Mouse (Mus musculus): ENCODE results near the gene Coq5. TPM values are rescaled to one million over a fixed set of nuclear protein-coding genes. Genes with fewer than 3 reads are reported as not detected.
"Not testable (repeated sequence)": the region's sequence is repeated elsewhere in the genome, so short reads cannot be mapped to it uniquely, and the experiment has no call there.

Coq5 gene
- total RNA-seq, 2 experiments from 2014 or later: 39.3 to 39.7 TPM

DNA sequence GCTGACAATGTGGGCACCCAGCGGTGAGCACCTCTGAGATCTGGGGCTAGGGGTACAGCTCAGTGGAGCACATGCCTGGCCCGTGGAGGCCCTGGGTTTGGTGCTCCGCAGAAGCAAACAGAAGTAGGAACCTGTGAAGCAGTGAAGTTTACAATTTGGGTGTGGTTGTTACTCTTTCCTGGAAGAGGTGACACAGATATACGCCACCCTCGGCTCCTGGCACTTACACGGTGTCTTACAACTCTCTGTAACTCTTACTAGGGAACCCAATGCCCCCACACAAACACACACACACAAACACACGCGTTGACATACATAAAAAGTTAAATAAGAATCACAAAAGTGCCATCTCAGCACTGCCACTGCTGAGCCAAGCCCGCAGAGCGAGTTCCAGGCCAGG is 16.9 kb downstream of the Coq5 start:
- DNase-seq (ENCODE audit: low spot score in 2 of 2): no peak
- intact Hi-C loops (cut with DNase I): loop anchor here (2.0 kb wide), 1 partner anchor 14 kb away; no protein-coding TSS in a partner anchor

DNA sequence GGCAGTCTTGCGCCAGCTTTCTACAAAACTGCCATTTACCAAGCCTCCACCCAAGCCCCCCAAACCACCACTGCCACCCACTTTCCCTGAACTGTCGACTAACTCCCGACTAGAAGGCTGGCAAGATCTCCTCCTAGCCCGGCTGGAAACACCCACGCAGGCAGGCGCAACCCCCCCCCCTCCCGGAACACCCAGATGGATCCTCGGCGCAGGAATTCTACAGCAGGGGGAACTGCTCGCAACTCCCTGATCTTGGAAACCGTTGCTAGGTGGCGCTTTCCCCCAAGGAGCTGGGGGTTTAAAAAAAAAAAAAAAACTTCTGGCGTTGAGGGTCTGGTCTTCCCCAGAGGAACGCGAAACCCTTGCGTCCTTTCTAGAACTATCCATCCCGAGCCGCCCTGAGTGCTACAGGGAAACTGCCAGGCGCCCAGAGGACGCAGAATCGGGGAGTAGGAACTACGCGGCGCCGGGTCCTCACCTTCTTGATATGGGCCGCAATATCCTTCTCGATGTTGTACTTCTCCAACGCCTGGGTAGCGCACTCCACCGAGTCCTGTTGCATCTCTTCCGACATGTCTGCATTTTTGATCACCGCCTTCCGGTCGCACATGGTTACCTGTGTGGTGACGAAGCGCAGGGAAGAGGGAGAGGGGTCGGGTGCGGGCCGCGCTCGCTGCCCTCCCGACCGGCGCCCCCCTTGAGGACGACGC is 20.7 kb downstream of the Coq5 start:
- intact Hi-C loops (cut with DNase I): loop anchor here (1.0 to 2.0 kb wide), 3 partner anchors 19 to 41 kb away; partner anchors contain the start of genes Gatc, Rnf10 and Triap1
- DNase-seq (ENCODE audit: low spot score in 2 of 2): peak; percentile 55 to 82

DNA sequence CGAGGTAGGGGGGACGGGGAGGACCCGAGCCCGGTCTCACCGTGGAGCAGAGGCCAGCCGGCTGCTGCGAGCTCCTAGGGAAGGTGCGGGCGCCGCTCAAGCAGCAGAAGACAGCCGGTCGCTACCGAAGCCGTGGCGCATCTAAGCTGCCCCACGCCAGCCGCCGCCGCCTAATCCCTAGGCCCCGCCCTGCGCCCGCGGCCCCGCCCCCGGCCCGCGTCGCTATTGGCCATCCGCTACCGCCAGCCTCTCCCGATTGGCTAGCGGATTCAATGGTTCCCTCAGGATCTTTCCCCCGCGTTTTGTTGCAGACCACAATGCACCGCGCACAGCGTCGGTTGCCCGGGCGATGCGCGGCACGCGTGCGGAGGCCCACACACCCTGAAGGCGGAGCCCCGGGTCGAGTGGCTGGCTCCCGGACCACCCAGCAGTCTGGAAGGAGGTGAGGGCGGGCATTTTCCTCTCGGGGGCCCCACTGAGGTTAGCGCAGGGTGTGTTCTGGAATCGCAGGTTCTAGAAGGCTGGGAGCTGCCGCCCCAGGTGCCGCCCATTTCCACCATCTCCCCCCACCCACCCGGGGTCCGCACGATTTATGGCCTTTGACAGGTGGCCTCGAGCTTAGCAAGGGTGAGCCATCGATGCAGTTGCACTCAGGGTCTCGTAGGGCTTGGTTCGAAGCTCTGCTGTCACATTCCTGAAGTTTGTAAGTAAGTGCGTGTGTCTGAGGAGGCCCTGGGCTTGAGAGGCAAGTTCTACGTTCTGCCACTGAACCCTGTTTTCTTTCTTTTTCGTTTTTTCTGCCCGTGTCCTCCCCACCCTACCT is 21.5 kb downstream of the Coq5 start, which contains the start of gene Dynll1:
Gene Dynll1, minus strand, starts transcription at position 208 of the 823 bp plus-strand sequence.
- intact Hi-C loops (cut with DNase I): loop anchor here (1.0 to 2.0 kb wide), 4 partner anchors 18 to 40 kb away; partner anchors contain the start of genes Gatc, Rnf10, Srsf9 and Triap1
- DNase-seq (ENCODE audit: low spot score in 2 of 2): peak; percentile 99

DNA sequence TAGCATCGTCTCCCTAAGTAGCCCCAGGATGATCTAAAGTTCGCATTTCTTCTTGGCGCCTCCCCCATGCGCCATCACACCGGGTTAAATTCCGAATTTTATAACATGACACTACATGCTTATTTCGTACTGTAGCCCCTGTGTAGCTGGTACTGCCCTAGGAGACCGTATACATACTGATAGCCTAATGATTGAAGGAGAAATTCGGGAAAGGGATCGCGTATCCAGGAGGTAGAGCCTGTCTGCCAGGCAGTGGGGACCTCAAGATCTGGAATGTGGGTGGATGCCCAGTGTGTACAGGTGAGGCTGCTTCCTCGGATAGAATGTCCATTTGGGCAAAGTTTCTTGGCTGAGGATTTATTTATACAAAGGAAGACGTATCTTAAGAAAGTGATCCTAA is 22.1 kb downstream of the Coq5 start:
- intact Hi-C loops (cut with DNase I): loop anchor here (1.0 to 2.0 kb wide), 3 partner anchors 26 to 39 kb away; partner anchors contain the start of genes Gatc, Rnf10, Srsf9 and Triap1

DNA sequence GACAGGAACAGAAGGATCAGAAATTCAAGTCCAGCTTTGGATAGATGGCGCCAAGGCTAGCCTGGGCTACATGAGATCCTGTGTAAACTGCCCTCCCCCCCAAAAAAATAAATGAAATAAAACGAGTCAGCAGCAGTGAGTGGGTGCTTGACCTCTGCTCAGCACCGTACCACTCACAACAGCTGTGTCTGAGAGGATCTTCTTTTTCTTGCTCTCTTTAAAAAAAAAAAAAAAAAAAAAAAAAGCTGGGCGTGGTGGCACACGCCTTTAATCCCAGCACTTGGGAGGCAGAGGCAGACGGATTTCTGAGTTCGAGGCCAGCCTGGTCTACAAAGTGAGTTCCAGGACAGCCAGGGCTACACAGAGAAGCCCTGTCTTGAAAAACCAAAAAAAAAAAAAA is 22.7 kb downstream of the Coq5 start:
- DNase-seq (ENCODE audit: low spot score in 2 of 2); intact Hi-C loops (cut with DNase I): not testable (repeated sequence)

More for the DNA sequence above, 22.1 kb downstream of the Coq5 start:
- DNase-seq (ENCODE audit: low spot score in 2 of 2): no peak

DNA sequence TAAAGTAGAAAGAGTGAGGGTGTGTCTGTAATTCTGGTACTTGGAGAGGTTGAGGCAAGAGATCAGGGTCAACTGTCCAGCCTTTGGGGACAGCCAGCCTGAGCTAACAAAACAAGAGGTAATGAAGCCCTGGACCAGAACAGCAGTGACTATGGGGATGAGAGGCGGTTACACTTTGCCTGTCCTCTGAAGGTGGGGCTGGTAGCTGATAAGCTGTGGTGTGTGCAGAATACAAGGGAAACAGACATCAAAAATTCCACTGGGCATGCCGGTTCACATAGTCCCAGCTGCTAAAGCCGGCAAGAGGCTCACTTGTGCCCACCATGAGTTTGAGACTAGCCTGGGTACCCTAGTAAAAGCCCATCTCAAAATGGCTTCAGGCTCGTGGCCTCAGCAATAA is 32.9 kb downstream of the Coq5 start:
- DNase-seq (ENCODE audit: low spot score in 2 of 2): no peak
- intact Hi-C loops (cut with DNase I): no loop called here

DNA sequence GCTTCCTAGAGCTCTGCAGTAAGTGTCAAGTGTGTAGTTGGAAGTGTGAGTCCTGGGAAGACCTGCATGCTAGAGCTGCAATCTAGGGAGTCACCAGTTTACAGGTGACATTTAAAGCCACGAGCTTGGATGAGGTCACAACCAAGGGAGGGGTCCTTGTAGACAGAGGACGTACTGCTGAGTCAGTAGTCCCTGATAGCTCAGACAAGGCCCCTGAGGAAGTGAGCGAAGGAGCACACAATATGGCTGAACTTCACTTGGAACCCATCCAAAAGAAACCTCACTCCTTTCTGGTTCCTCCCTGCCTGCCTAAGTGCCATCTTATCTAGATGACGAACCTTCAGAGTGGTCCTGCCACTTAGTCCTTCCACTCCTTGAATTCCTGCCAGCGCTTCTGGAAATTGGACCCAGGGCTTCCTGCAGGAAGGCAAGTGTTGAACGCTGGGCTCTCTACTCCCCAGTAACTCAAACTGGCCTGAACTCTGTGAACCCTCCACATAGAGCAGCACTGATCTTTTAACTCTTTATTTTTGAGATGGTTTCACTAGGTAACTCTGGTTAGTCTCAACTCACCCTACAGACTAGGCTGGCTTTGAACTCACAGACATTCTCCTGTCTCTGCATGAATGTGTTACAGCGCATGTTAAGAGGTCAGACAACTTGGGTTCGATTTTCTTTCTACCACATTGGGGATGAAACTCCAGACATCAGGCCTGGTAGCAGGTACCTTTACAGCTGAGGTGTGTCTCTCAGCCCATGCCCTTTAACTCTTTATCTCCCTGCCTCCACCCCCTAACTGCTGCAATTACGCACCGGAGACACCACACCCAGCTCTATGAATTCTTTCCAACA is 33.6 kb downstream of the Coq5 start:
- intact Hi-C loops (cut with DNase I): no loop called here
- DNase-seq (ENCODE audit: low spot score in 2 of 2): peak in 1 of 2 experiments; percentile 1

DNA sequence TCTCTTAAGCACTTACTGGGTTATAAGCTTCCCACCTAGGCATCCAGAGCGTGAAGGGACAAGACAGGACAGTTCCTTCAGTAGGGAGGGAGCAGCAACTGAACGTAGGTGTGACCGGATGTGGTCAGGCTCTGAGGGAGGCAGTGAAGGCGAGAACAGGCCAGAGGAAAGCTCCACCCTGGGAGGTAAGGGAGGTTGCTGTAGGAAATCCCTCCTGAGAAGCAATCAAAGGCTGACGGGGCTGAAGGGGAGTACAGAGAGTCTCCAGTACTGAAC is 34.1 kb downstream of the Coq5 start:
- intact Hi-C loops (cut with DNase I): no loop called here
- no peak for DNase-seq (ENCODE audit: low spot score in 2 of 2)

DNA sequence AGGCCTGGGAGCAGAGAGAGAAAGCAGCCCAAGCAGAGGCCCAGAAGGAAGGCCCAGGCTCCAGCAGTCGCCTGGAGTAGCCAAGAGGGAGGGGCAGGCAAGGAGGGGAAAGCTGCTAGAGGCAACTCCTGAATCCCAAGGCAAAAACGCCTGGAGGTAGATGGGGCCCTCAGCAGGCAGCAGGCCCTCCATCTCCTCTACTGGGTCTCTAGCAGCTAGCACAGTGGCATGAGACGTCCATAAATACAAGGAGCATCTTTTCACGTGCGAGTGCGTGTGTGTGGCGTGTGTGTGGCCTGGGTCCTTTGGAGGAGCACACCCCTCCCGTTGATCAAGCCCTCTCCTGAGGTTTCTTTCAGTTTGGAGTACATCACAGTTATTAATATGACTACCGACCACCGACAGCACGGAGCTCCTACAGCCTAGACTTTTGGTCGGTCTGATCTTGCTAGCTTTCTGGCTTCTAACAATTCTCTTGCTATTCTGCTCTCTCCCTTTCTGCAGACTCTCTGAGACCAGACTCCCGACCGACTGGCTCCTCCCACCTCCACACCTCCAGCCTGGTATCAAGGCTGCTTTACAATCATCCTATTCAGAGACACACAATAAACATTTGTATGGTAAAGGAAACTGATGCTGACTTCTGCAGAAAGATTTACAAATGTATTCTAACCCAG is 37.6 kb downstream of the Coq5 start:
- DNase-seq (ENCODE audit: low spot score in 2 of 2): no peak
- intact Hi-C loops (cut with DNase I): no loop called here

DNA sequence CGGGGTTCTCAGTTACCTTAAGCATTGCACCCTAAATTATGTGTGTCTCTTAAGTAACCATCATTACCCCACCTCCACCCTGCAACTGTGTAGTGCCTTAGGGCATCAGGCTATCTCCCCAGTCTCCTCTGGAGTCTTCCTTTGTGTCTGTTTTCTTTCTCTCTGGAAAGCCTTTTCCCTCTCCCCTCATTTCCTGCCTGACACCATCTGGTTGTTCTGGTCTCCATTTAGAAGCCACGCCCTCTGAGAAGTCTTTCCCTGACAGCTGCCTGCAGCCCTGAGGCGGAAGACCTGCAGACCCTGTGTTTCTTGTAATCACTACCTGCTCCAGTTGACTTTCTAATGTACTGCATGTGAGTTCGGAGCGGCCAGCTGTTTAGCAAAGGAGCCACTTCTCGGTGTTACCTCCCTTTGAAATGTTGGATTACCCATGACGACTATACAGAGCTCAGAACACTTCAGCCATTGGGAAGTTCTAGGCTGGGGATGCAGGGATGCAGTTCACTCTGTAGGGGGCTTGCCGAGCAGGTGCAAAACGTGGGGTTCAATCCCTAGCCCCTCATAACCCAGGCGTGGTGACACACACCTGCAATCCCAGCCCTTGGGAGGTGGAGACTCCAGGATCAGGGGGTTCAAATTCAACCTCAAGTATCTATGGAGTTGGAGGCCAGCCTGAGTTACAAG is 38.3 kb downstream of the Coq5 start:
- peak; percentile 34 to 45 for DNase-seq (ENCODE audit: low spot score in 2 of 2)
- intact Hi-C loops (cut with DNase I): no loop called here

DNA sequence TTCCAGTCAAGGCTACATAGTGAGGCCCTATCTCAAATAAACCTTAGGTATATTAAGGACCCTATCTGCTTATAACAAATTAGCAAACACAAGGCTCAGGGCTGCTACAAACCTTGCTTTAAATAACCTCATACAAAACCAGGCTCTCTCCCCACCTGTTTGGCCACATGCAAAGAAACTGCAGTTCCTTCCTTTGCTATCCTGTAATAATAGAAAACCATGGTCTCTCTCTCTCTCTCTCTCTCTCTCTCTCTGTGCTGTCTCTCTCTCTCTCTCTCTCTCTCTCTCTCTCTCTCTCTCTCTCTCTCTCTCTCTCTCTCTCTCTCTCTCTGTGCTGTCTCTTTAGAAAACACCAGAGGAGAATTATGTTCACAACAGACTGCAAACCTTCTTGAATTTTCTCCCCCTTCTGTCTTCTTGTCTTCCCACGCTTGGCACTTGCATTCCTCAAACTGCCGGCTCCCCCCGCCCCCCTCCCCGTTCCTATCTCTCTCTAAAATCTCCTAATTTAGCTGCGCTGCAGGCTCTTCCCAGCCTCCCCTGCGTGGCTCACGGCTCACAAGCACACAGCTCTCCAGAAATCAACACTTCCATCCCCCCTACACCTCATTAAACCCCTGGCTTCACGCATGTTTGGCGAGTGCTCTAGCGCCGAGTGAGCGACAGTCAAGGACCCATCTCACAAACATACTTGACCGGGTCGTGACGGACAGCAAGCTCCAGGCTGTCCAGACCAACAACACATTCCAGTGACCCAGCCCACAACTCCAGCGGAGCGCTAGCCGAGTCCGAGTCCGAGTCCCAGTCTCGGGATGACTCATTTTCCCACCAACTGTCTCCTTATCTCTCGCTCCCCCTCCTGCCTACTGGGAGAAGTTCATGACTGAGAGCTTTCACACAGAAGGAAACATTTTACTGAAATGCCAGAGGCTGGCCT is 39.8 kb downstream of the Coq5 start:
- intact Hi-C loops (cut with DNase I): loop anchor here (1.0 kb wide), 3 partner anchors 8 to 40 kb away; partner anchors contain the start of genes Coq5, Dynll1 and Srsf9
- DNase-seq (ENCODE audit: low spot score in 2 of 2): peak; percentile 84 to 96

DNA sequence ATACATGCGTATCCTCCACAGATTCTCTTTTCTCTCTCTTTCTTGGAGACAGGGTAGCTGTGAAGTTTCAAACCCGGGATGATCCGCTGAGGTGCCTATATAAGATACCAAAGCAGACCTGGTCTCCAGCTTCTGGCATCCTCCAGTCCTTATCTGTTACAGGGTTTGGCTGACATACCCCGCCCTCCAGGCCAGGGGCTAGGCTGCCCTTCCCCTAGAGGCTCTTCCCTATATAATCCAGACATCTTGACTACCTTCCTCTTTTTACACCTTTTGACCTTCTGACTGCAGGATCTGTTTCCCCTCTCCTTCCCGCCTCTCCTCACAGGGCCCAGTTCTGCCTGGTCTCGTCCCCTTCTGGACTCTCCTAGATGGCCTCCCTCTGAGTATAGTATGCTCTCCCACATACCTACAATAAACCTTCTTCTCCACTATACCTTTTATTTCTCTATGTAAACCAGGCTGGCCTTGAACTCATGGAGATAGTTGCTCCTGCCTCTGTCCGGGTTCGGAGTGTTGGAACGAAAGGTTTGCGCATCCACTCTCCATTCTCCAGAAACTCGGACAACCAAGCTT is 46.9 kb downstream of the Coq5 start:
- DNase-seq (ENCODE audit: low spot score in 2 of 2): no peak
- intact Hi-C loops (cut with DNase I): no loop called here

DNA sequence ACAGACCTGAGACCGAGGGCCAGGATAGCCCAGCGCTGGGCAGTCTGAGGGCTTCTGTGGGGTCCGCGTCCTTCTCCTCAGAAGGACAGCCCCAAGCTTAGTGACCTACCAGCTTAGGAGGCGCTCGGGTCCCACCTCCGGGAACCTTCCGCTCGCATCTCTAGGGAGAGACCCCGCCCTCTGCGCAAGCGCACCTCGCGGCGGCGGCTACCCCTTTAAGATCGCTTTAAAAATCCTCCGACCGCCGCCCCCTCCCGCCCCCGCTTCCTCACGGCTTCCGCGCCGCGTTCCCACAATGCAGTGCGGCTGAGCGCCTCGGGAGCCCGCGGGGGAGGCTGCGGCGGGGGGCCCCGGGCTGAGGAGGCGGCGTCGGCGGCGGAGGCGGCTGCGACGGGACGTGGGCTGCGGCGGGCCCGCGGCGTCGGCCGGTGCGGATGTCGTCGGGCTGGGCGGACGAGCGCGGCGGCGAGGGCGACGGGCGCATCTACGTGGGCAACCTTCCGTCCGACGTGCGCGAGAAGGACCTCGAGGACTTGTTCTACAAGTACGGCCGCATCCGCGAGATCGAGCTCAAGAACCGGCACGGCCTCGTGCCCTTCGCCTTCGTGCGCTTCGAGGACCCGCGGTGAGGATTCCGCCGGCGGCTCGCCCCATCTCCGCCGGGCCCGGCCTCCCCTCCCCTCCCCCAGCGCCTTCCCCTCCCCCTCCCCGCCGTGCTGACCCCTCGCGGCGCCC is 47.6 kb downstream of the Coq5 start, which contains the start of gene Srsf9:
Gene Srsf9, plus strand, starts transcription at position 303 of the 735 bp plus-strand sequence.
- DNase-seq (ENCODE audit: low spot score in 2 of 2): peak; percentile 92 to 96
- intact Hi-C loops (cut with DNase I): loop anchor here (1.0 kb wide), 2 partner anchors 8 to 26 kb away; no protein-coding TSS in a partner anchor

DNA sequence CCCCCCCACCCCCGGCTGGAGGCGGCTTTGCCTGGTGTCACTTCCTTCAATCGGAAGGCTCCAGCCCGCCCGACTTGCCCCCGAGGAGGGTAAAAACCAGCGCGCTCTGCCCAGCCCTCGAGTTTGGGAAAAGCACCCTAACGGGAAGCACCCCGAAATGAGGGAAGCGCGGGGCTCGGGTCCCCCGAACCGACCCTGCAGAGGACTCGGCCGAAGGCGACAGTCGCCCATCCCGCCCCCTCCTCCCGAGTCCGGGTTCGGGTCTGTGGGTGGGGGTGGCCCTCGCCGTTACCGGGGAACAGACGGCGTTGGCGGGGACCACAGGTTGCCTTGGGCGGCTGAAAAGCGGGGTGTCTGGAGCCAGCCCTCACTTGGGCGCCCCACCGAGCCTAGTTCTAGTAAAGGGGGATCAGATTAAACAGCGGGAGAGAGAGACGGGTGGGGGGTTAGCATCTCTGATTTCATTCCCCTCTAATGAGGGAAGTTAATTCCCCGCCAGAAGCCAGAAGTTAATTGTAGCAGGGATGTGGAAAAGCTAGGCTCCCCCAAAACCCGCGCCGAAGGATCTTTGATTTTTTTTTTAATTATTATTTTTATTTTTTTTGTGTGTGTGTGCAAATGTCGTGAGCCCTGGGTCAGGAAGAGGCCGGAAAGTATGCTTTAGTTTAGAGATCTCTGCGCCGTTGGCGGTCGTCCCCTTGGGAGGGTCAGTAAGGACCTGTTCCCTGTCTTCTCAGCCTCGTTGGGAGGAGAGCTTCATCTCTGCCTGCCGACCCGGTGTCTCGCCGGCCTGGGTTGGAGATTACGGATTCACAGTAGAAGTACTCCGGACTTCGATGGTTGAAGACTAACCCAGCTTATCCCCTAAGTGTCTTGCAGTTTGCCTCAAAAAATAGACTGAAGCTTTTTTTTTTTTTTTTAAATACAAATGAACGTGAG is 48.4 kb downstream of the Coq5 start:
- peak in 1 of 2 experiments; percentile 32 for DNase-seq (ENCODE audit: low spot score in 2 of 2)
- intact Hi-C loops (cut with DNase I): loop anchor here (1.0 kb wide), 2 partner anchors 9 to 27 kb away; no protein-coding TSS in a partner anchor

DNA sequence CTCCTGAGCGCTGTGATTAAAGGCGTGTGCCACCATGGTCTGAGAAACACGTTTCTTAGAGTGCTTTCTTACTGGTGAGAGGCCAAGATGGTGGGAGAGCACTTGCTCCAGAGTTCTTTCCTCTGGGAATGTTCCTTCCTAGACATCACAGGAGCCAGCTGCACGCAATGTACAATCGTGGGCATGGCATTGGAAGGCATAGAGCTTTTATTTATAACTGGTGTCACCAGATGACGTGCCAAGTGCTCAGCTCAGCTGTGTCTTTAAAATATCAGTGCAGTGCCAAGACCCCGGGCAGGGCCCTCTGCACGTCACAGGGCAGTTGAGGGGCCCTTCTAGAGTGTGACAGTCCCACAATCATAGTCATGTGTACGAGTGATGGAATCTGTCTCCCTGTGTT is 51.5 kb downstream of the Coq5 start:
- DNase-seq (ENCODE audit: low spot score in 2 of 2): no peak

More for the DNA sequence above, 51.5 kb downstream of the Coq5 start:
- intact Hi-C loops (cut with DNase I): no loop called here

Measured in left cerebral cortex, postnatal 25 days (tissue).